Mouse (Mus musculus) cerebellum, adult 9-10 months (tissue): ENCODE measurements around the gene Tmem108.

Source experiments
- DNase-seq: peaks from one replicate; pipeline ENCODE4 v3.0.0; 2022

The Tmem108 gene

GRCm38 (mm10) chr9:103544599-103544998 is 217.0 kb downstream of the Tmem108 start:
- no peak for DNase-seq

- DNase-seq = no peak
Observed at GRCm38 (mm10) chr9:103540518-103540917, 221.1 kb downstream of the Tmem108 start.

DNA sequence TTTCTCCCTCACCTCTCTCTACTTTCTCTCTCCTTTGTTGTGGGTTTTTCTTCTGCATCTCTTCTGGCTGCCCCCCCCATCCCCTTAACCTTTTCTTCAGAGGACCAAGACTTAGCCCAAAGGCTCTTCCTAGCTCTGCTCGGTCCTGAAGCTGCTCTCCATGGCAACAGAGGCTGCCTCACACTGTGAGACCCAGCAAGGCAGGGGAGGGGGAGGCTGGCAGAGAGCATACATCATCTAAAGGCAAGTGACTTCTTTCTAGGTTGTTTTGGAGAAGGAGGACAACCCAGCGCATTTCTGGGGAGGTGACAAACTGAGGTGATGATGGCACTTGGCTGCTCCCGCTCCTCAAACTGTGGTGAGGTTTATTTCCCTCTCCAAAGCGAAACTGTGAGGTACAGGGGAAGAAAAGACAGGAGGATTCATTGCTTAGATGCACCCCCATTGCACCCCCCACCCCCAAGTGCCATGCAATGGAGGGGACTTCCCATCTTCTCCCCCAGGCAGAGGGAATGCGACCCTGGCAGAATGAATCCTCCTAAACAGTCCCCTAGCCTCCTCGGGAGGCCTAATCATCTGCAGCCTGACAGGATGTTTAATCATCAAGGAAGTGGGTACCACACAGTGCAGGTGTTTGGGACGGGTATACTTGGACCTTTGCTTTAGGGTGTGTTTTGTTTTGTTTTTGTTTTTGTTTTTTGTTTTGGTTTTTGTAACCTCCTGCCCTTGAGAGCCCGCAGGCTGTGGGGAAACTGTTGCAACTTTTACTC is 223.4 kb downstream of the Tmem108 start:
- DNase-seq = peak; percentile 60

DNA sequence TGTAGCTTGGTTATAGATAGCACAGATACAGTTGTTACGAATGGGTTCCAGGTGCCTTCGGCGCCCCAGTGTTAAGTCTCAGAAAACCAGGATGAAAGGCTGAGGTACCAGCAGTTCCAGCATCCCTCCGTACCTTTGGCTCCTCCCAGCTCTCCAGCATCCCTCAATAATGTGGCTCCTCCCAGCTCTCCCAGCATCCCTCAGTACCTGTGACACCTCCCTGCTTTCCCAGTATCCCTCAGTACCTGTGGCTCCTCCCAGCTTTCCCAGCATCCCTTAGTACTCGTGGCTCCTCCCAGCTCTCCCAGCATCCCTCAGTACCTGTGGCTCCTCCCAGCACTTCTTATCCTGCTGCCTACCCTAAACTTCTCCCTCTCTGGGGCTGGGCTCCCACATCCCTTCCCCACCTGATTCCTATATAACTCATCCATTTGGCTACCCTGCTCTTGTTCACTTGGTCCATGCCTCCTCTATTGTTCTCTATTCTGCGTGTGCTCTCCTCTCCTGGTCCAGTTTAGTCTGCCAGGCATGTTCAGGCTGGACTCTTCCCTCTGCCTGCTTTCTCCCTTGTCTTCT is 225.5 kb downstream of the Tmem108 start:
- DNase-seq = no peak

GRCm38 (mm10) chr9:103525041-103525537 is 236.5 kb downstream of the Tmem108 start:
- no peak for DNase-seq

DNA sequence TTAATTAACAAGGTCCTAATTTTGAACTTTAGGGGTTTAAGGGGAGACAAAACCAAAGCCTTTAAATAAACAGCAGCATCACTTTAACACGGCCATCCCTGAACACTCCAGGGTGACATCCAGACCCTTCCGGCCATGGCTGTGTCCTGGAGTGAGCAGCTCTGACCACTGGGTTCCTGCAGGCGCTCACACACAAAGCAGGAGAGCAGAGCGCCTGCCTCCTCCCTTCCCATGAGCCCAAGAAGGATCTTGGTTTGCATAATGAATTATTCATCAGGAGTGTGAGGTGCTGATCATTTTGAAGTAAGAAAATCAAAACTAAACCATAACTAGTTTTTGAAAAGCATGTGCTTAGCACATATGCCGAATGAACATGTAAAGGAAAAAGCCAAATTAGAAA is 237.0 kb downstream of the Tmem108 start:
- DNase-seq = no peak

- no peak for DNase-seq
Observed at GRCm38 (mm10) chr9:103523742-103524403, 237.8 kb downstream of the Tmem108 start.

DNA sequence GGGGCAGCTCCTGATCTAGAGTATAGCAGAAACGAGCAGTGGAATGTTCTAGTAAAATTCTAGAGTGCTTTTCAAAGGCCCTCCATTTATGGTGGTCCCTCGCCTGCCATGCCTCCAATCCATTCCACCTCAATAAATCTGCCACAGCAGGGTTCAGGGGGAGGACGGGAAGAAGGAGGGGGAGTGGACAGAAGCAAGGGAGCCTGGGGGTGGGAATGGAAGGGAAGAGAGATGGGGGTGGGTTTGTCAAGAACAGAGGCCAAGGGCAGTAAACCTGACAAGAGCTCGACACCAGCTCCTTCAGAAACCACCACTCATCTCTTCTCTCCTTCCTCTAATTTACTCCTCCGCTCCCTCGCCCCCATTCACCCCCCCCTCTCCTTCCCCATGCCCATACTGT is 238.6 kb downstream of the Tmem108 start:
- no peak for DNase-seq

DNA sequence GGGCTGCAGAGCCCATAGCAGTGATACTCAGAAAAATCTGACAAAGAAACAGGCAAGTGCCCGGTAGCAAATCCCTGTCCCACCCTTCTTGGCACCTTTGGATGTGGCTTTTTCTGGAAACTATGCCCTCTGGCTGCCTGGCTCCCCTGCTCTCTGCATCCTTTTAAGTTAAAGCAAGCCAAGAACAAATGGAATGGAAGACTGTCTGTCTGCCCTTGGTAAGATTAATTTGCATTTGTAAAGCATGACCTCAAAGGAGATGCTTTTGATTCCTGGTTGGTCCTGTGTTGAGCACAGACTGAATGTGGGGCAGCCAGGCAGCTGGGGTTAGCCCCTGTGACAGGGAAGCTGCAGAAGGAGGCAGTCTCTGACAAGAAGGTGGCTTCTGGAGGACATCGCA is 247.8 kb downstream of the Tmem108 start:
- no peak for DNase-seq

GRCm38 (mm10) chr9:103512257-103512656 is 249.4 kb downstream of the Tmem108 start:
- DNase-seq = no peak

- no peak for DNase-seq
Observed at GRCm38 (mm10) chr9:103506968-103507584, 254.6 kb downstream of the Tmem108 start.

GRCm38 (mm10) chr9:103505067-103505466 is 256.6 kb downstream of the Tmem108 start:
- DNase-seq = peak; percentile 83

GRCm38 (mm10) chr9:103504646-103505045 is 257.0 kb downstream of the Tmem108 start:
- DNase-seq = no peak

DNA sequence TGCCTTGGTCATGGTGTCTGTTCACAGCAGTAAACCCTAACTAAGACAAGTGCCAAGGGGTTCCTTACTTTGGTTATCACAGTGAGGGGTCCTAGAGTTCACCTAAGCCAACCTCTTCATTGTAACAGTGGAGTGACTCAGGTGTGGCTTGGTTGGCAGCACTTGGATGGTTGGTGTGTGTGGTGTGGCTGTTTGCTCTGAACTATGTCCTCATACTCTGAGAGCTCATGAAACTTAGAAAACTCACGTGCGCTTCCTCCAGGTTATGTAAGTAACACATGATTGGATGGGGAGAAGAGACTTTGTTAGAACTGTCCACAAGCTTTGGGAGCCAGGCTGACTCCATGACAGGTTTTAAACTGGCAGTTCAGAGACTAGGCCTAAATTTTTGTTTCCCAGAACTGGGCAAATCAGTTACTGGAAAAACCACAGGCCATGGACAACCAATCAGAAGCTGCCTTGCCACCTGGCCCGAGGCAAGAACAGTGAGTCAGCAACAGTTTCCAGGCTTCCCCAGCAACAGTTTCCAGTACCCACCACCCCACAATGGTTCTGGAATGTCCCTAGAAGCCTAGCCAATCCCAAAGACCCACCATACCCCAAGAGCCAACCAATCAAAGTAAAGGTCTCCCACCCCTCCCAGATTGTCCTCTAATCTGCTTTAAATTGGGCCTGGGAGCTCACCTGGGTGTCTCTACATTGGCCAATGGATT is 257.9 kb downstream of the Tmem108 start:
- peak; percentile 56 for DNase-seq

DNA sequence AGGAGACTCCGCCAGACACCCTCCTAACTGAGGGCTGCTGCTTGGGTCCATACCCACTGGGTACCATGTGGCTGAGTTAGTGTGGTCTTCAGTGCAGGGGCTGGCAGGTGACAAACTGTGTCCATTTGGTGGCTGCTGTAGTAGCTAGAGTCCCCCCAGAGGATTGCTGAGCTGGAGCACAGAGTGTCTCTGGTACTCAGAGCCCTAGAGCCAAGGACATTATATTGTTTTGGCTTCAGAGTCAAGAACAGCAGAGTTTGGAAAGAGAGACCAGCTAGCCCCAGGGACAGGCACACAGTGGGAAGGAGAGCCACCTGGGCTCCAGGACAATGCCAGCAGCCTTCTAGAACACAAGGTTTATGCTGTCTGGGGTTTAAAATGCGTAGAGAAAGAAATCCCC is 259.0 kb downstream of the Tmem108 start:
- peak; percentile 72 for DNase-seq

GRCm38 (mm10) chr9:103501861-103502364 is 259.7 kb downstream of the Tmem108 start:
- peak; percentile 71 for DNase-seq

DNA sequence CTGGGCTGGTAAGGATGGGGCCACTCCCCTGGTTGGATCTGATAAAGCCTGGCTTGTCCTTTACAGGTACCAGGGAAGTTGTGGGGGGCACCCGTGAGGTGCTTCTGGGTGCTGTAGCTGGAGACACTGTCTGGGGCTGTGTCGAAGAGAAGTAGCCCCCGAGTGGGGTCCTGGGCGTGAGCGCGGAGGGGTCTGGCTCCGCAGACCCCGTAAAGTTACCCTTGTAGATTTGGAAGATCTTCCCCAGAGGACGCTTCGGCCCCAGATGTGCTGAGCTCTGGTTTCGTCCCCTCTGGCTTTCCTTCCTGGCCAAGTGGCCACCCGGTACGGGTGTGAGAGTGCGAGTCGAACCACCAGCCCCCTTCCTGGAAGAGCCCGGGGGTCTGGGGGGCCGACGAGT is 262.3 kb downstream of the Tmem108 start:
- no peak for DNase-seq

- DNase-seq = peak; percentile 82
Observed at GRCm38 (mm10) chr9:103498699-103499098, 262.9 kb downstream of the Tmem108 start.

DNA sequence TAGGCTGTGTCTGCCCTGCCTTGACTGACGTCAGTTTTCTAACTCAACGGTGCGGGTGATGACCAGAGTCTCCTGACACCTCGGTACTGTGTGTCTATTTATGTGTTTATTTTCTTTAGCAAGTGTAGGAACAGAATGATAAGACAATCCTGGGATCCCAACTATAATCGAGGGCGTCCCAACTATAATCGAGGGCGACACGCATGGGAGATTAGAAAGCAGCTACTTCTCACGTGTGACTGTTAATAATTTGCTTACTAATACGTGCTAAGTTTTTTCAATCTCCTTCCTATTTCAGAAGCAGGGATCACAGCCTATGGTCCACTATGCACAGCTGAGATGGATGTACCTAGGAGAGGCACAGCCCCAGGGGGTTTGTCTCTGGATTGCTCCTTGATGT is 266.2 kb downstream of the Tmem108 start:
- DNase-seq = peak; percentile 55

- peak; percentile 96 for DNase-seq
Observed at GRCm38 (mm10) chr9:103494346-103495020, 267.2 kb downstream of the Tmem108 start.

- DNase-seq = peak; percentile 35
Observed at GRCm38 (mm10) chr9:103491985-103492384, 269.7 kb downstream of the Tmem108 start.

GRCm38 (mm10) chr9:103490439-103490838 is 271.2 kb downstream of the Tmem108 start:
- DNase-seq = peak; percentile 89
